Mouse (Mus musculus): Measurements from ENCODE around the gene Gata5.

Gene Gata5

GRCm38 (mm10) chr2:180350700-180351099 lies 16.2 kb upstream of the Gata5 start:
- TF ChIP-seq NANOG (IDR thresholded peaks at IDR 0.05; ENCODE audit: borderline replicate concordance, low read length) (no peak), POU5F1 (IDR thresholded peaks at IDR 0.05; ENCODE audit: borderline replicate concordance, low read length) (no peak), CTCF (conservative IDR thresholded peaks at IDR 0.05; ENCODE audit: low read length) (peak; percentile 65)
- Histone ChIP-seq H3K27me3 (ENCODE audit: insufficient read depth, low read length) (peaks cover 6% of the 10 kb centered on the region; the same call in 1 of the 2 replicates), H3K4me3 (replicated peaks; ENCODE audit: low read length) (no peak overlapping the region), H3K36me3 (ENCODE audit: insufficient read depth, low read length) (no peaks in the 10 kb centered on the region), H3K4me1 (replicated peaks; ENCODE audit: low read depth, low read length) (peaks cover 7% of the 10 kb centered on the region; the same call in 1 of the 2 replicates), H3K9me3 (ENCODE audit: low read length) (no peaks in the 10 kb centered on the region)

GRCm38 (mm10) chr2:180346820-180347497 lies 12.5 kb upstream of the Gata5 start:
- Histone ChIP-seq H3K9me3 (ENCODE audit: low read length) (no peaks in the 10 kb centered on the region), H3K4me3 (replicated peaks; ENCODE audit: low read length) (no peak overlapping the region), H3K36me3 (ENCODE audit: insufficient read depth, low read length) (no peaks in the 10 kb centered on the region), H3K27me3 (ENCODE audit: insufficient read depth, low read length) (peaks cover 18% of the 10 kb centered on the region), H3K4me1 (replicated peaks; ENCODE audit: low read depth, low read length) (peaks cover 14% of the 10 kb centered on the region; the same call in 1 of the 2 replicates)
- TF ChIP-seq POU5F1 (IDR thresholded peaks at IDR 0.05; ENCODE audit: borderline replicate concordance, low read length) (no peak), NANOG (IDR thresholded peaks at IDR 0.05; ENCODE audit: borderline replicate concordance, low read length) (no peak), CTCF (conservative IDR thresholded peaks at IDR 0.05; ENCODE audit: low read length) (peak; percentile 65)

GRCm38 (mm10) chr2:180343092-180343491 lies 8.6 kb upstream of the Gata5 start:
- TF ChIP-seq CTCF (conservative IDR thresholded peaks at IDR 0.05; ENCODE audit: low read length), result no peak
- no peak for TF ChIP-seq NANOG (IDR thresholded peaks at IDR 0.05; ENCODE audit: borderline replicate concordance, low read length)
- no peak for TF ChIP-seq POU5F1 (IDR thresholded peaks at IDR 0.05; ENCODE audit: borderline replicate concordance, low read length)
- Histone ChIP-seq H3K27me3 (ENCODE audit: insufficient read depth, low read length) (peaks cover 44% of the 10 kb centered on the region), H3K9me3 (ENCODE audit: low read length) (no peaks in the 10 kb centered on the region), H3K4me3 (replicated peaks; ENCODE audit: low read length) (no peak overlapping the region), H3K4me1 (replicated peaks; ENCODE audit: low read depth, low read length) (peaks cover 14% of the 10 kb centered on the region; the same call in 1 of the 2 replicates), H3K36me3 (ENCODE audit: insufficient read depth, low read length) (no peaks in the 10 kb centered on the region)

- Histone ChIP-seq H3K9me3 (ENCODE audit: low read length) (no peaks in the 10 kb centered on the region), H3K4me3 (replicated peaks; ENCODE audit: low read length) (no peak overlapping the region), H3K36me3 (ENCODE audit: insufficient read depth, low read length) (no peaks in the 10 kb centered on the region), H3K27me3 (ENCODE audit: insufficient read depth, low read length) (peaks cover 50% of the 10 kb centered on the region), H3K4me1 (replicated peaks; ENCODE audit: low read depth, low read length) (peaks cover 14% of the 10 kb centered on the region; the same call in 1 of the 2 replicates)
- TF ChIP-seq POU5F1 (IDR thresholded peaks at IDR 0.05; ENCODE audit: borderline replicate concordance, low read length) (no peak), NANOG (IDR thresholded peaks at IDR 0.05; ENCODE audit: borderline replicate concordance, low read length) (no peak), CTCF (conservative IDR thresholded peaks at IDR 0.05; ENCODE audit: low read length) (no peak)
Observed at GRCm38 (mm10) chr2:180342189-180342588, 7.7 kb upstream of the Gata5 start.

- peaks cover 7% of the 10 kb centered on the region; the same call in 1 of the 2 replicates for H3K4me1 ChIP-seq (replicated peaks; ENCODE audit: low read depth, low read length)
- no peaks in the 10 kb centered on the region for H3K9me3 ChIP-seq (ENCODE audit: low read length)
- peaks cover 60% of the 10 kb centered on the region for H3K27me3 ChIP-seq (ENCODE audit: insufficient read depth, low read length)
- TF ChIP-seq POU5F1 (IDR thresholded peaks at IDR 0.05; ENCODE audit: borderline replicate concordance, low read length), result no peak
- TF ChIP-seq NANOG (IDR thresholded peaks at IDR 0.05; ENCODE audit: borderline replicate concordance, low read length), result no peak
- TF ChIP-seq CTCF (conservative IDR thresholded peaks at IDR 0.05; ENCODE audit: low read length), result no peak
- H3K36me3 ChIP-seq (ENCODE audit: insufficient read depth, low read length), result no peaks in the 10 kb centered on the region
- no peak overlapping the region for H3K4me3 ChIP-seq (replicated peaks; ENCODE audit: low read length)
Observed at GRCm38 (mm10) chr2:180341229-180341628, 6.7 kb upstream of the Gata5 start.

GRCm38 (mm10) chr2:180339886-180340285 lies 5.4 kb upstream of the Gata5 start:
- Histone ChIP-seq H3K36me3 (ENCODE audit: insufficient read depth, low read length) (no peaks in the 10 kb centered on the region), H3K4me3 (replicated peaks; ENCODE audit: low read length) (no peak overlapping the region), H3K4me1 (replicated peaks; ENCODE audit: low read depth, low read length) (peaks cover 10% of the 10 kb centered on the region), H3K27me3 (ENCODE audit: insufficient read depth, low read length) (peaks cover 73% of the 10 kb centered on the region), H3K9me3 (ENCODE audit: low read length) (no peaks in the 10 kb centered on the region)
- TF ChIP-seq NANOG (IDR thresholded peaks at IDR 0.05; ENCODE audit: borderline replicate concordance, low read length) (no peak), CTCF (conservative IDR thresholded peaks at IDR 0.05; ENCODE audit: low read length) (no peak), POU5F1 (IDR thresholded peaks at IDR 0.05; ENCODE audit: borderline replicate concordance, low read length) (no peak)

GRCm38 (mm10) chr2:180333778-180334550 lies 535 bp downstream of the Gata5 start:
- no peaks in the 10 kb centered on the region for H3K36me3 ChIP-seq (ENCODE audit: insufficient read depth, low read length)
- H3K4me1 ChIP-seq (replicated peaks; ENCODE audit: low read depth, low read length), result peaks cover 16% of the 10 kb centered on the region
- peaks cover 95% of the 10 kb centered on the region for H3K27me3 ChIP-seq (ENCODE audit: insufficient read depth, low read length)
- TF ChIP-seq CTCF (conservative IDR thresholded peaks at IDR 0.05; ENCODE audit: low read length) (no peak), POU5F1 (IDR thresholded peaks at IDR 0.05; ENCODE audit: borderline replicate concordance, low read length) (no peak), NANOG (IDR thresholded peaks at IDR 0.05; ENCODE audit: borderline replicate concordance, low read length) (no peak)
- no peaks in the 10 kb centered on the region for H3K9me3 ChIP-seq (ENCODE audit: low read length)
- peak overlapping the region; percentile 74 for H3K4me3 ChIP-seq (replicated peaks; ENCODE audit: low read length)

GRCm38 (mm10) chr2:180329466-180329865 lies 5.0 kb downstream of the Gata5 start:
- Histone ChIP-seq H3K36me3 (ENCODE audit: insufficient read depth, low read length) (no peaks in the 10 kb centered on the region), H3K27me3 (ENCODE audit: insufficient read depth, low read length) (peaks cover 70% of the 10 kb centered on the region), H3K4me1 (replicated peaks; ENCODE audit: low read depth, low read length) (peaks cover 8% of the 10 kb centered on the region; the same call in 1 of the 2 replicates), H3K9me3 (ENCODE audit: low read length) (no peaks in the 10 kb centered on the region), H3K4me3 (replicated peaks; ENCODE audit: low read length) (no peak overlapping the region)
- TF ChIP-seq NANOG (IDR thresholded peaks at IDR 0.05; ENCODE audit: borderline replicate concordance, low read length) (no peak), CTCF (conservative IDR thresholded peaks at IDR 0.05; ENCODE audit: low read length) (no peak), POU5F1 (IDR thresholded peaks at IDR 0.05; ENCODE audit: borderline replicate concordance, low read length) (no peak)

Measured in E14TG2a.4 (cell line).